Mouse (Mus musculus) Patski (cell line): ENCODE measurements at regions not wholly inside any gene's neighbourhood (a gene's known extent, or its start where the extent isn't known, plus 50 kb on each side); places are given as distances from the start of the nearest gene placed in this dataset.

Experiments
- ATAC-seq: fragments of 100-300 bp; one replicate; pipeline ENCODE4 v1.8.0; 2021
- CTCF ChIA-PET: fragments of 350-600 bp; sonication (Branson Sonifier 250); formaldehyde crosslinking; loops from one replicate; lab custom pipeline; 2022; ENCODE audit warnings: inconsistent platforms; lab: Charles Lee
- POLR2A ChIA-PET: fragments of 350-600 bp; sonication (Branson Sonifier 250); formaldehyde crosslinking; loops from one replicate; lab custom pipeline; 2022; ENCODE audit warnings: antibody characterized with exemption, inconsistent platforms; lab: Charles Lee
- DNase-seq: peaks from one replicate; pipeline ENCODE4 v3.0.0-alpha.2; 2011; ENCODE audit warnings: low read depth, low spot score
- H3K27me3 ChIP-seq: fragments of 371-371 bp; one replicate; pipeline ENCODE4 v1.5.1; 2021
- CTCF ChIP-seq: fragments of 100-300 bp; IDR thresholded peaks from one replicate; pipeline ENCODE4 v1.5.1; 2021
- in situ Hi-C: fragments of 300-500 bp; cut with MboI; formaldehyde crosslinking; loops from 3 replicates; pipeline ENCODE4 v1.11.1; 2018; ENCODE audit warnings: low pct_unique_long_range_greater_than_20kb, mixed read lengths

- ATAC-seq: no peak
- ChIA-PET POLR2A (no interaction called here), CTCF (no interaction called here)
- in situ Hi-C loops: no loop called here
- TF ChIP-seq CTCF: no peak
- DNase-seq: no peak
- H3K27me3 ChIP-seq: no peaks in the 10 kb centered on the region
Measured at GRCm38 (mm10) chr1:13467174-13467573, 2053.3 kb downstream of the A830018L16Rik start.

GRCm38 (mm10) chr1:13467886-13468630, 2054.2 kb downstream of the A830018L16Rik start:
- ChIA-PET POLR2A (no interaction called here), CTCF (no interaction called here)
- TF ChIP-seq CTCF: no peak
- no peak for DNase-seq
- no peaks in the 10 kb centered on the region for H3K27me3 ChIP-seq
- in situ Hi-C loops: no loop called here
- no peak for ATAC-seq

GRCm38 (mm10) chr1:13494727-13495404, 2081.0 kb downstream of the A830018L16Rik start:
- in situ Hi-C loops: no loop called here
- peaks cover 24% of the 10 kb centered on the region for H3K27me3 ChIP-seq
- ChIA-PET POLR2A (no interaction called here), CTCF (no interaction called here)
- no peak for TF ChIP-seq CTCF
- DNase-seq (no peak), ATAC-seq (no peak)

- ATAC-seq (no peak), DNase-seq (no peak)
- in situ Hi-C loops: no loop called here
- no peak for TF ChIP-seq CTCF
- ChIA-PET CTCF (no interaction called here), POLR2A (no interaction called here)
- H3K27me3 ChIP-seq: peaks cover 19% of the 10 kb centered on the region
Measured at GRCm38 (mm10) chr1:13496386-13496785, 2082.5 kb downstream of the A830018L16Rik start.

- ChIA-PET POLR2A (no interaction called here), CTCF (interaction anchor here (1.4 kb wide), 1 partner anchor 62 kb away, joined by 3 read pairs; no protein-coding TSS in a partner anchor)
- DNase-seq: no peak
- TF ChIP-seq CTCF: peak; percentile 60
- ATAC-seq: no peak
- peaks cover 21% of the 10 kb centered on the region for H3K27me3 ChIP-seq
- in situ Hi-C loops: no loop called here
Measured at GRCm38 (mm10) chr1:13500456-13500855, 2086.6 kb downstream of the A830018L16Rik start.

- peaks cover 15% of the 10 kb centered on the region for H3K27me3 ChIP-seq
- TF ChIP-seq CTCF: no peak
- ATAC-seq (no peak), DNase-seq (no peak)
- ChIA-PET CTCF (no interaction called here), POLR2A (no interaction called here)
- in situ Hi-C loops: no loop called here
Measured at GRCm38 (mm10) chr1:13501938-13502337, 2088.0 kb downstream of the A830018L16Rik start.

GRCm38 (mm10) chr1:13513761-13514160, 2099.9 kb downstream of the A830018L16Rik start:
- no peak for TF ChIP-seq CTCF
- POLR2A ChIA-PET: no interaction called here
- peaks cover 4% of the 10 kb centered on the region for H3K27me3 ChIP-seq
- DNase-seq (no peak), ATAC-seq (no peak)
- in situ Hi-C loops: no loop called here
- CTCF ChIA-PET: no interaction called here
